Mouse (Mus musculus) right cerebral cortex, adult 18-20 months (tissue): ENCODE data around the gene Etv3.

ENCODE experiments used
- DNase-seq: peaks from one replicate; pipeline ENCODE4 v3.0.0; 2022; ENCODE audit warnings: mixed read lengths

Gene Etv3

GRCm38 (mm10) chr3:87560156-87560555, 34.9 kb downstream of the Etv3 start:
- DNase-seq, result no peak

- no peak for DNase-seq
These were observed 36.2 kb downstream of the Etv3 start for GRCm38 (mm10) chr3:87561434-87561833.

GRCm38 (mm10) chr3:87562370-87562769, 37.2 kb downstream of the Etv3 start:
- DNase-seq, result peak; percentile 88

GRCm38 (mm10) chr3:87563466-87563865, 38.3 kb downstream of the Etv3 start:
- DNase-seq, result no peak

- DNase-seq, result no peak
These were observed 40.4 kb downstream of the Etv3 start for GRCm38 (mm10) chr3:87565623-87566022.

- DNase-seq, result peak; percentile 91
These were observed 40.9 kb downstream of the Etv3 start for GRCm38 (mm10) chr3:87566066-87566465.

GRCm38 (mm10) chr3:87567497-87567896, 42.3 kb downstream of the Etv3 start:
- no peak for DNase-seq

- DNase-seq, result no peak
These were observed 43.5 kb downstream of the Etv3 start for GRCm38 (mm10) chr3:87568681-87569080.

- no peak for DNase-seq
These were observed 50.6 kb downstream of the Etv3 start for GRCm38 (mm10) chr3:87575766-87576165.

GRCm38 (mm10) chr3:87582259-87582658, 57.1 kb downstream of the Etv3 start:
- DNase-seq, result no peak
